Mouse (Mus musculus) small intestine, adult 2 months (tissue): ENCODE results near the gene Cpa5.

Experiments
- CTCF ChIP-seq: fragments of 200-500 bp; IDR thresholded peaks from 2 replicates; pipeline ENCODE4 v1.5.1; 2012; ENCODE audit warnings: low read depth, mild to moderate bottlenecking, control low read depth, inconsistent platforms, low read length, moderate library complexity, mixed read lengths; ENCODE audit not compliant: insufficient replicate concordance, insufficient read length; ENCODE audit errors: extremely low read depth
- POLR2A ChIP-seq: fragments of 200-500 bp; IDR thresholded peaks from 2 replicates; pipeline ENCODE4 v1.6.1; 2012; ENCODE audit warnings: low read depth, mild to moderate bottlenecking, control low read depth, inconsistent platforms, low read length, moderate library complexity

DNA sequence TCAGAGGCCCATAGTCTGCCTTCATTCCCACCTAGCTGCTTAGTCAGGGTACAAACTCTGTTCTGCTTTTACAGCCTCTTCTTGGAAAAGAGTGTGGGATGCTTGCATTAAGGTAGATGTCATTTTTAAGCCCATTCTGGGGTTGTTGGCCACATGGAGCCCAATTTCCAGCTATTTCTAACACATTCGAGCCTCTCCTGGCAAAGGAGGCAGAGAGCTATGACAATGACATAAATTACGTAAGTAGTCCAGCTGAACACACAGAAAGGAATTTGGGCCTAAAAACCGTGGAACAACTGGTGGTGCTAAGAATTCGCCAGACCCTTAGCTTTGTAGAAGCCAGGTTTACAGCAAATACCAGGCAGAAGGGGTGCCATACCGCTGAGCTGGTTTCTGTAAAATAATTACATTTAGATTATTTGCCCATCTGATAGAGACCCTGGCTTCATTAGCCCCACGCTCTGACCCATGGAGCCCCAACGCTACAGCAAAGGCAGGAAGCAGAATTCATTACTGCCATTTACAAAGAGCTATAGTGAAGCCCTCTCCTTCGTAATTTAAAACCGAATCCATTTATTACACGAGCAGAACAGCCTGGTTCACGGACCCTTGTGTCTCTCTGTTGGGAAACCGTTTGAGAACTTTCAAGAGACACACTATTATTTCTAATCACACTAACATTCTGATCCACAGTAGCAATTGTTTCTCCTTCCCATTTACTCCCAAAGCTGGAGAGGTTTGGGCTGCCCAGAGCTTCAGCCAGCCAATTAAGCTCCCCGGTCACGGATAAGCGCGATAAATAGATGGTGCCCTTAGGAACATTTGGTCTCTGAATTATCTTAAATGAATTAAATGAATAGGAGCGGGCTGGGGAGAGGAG, 30.6 kb upstream of the Cpa5 start:
- TF ChIP-seq POLR2A (no peak), CTCF (no peak)
